Mouse (Mus musculus) heart, embryonic 13.5 days (tissue): ENCODE measurements at regions not wholly inside any gene's neighbourhood (a gene's known extent, or its start where the extent isn't known, plus 50 kb on each side); places are given as distances from the start of the nearest gene placed in this dataset.
A peak's percentile ranks its signal among the peaks of the same experiment; 100 is the strongest.

ENCODE experiments used
- ATAC-seq: fragments of 200-750 bp; cut with Nextera tagmentation; 2 replicates; pipeline ENCODE4 v1.8.0; 2017; ENCODE audit warnings: moderate TSS enrichment; ENCODE audit not compliant: insufficient number of reproducible peaks, low FRiP score, low TSS enrichment; ENCODE audit errors: extremely low read depth
- H3K27ac ChIP-seq: fragments of 300-500 bp; sonication (generic); replicated peaks from 2 replicates; pipeline ENCODE4 v1.5.1; 2015; ENCODE audit warnings: moderate library complexity, mild to moderate bottlenecking, inconsistent platforms
- H3K27me3 ChIP-seq: fragments of 300-500 bp; sonication (generic); replicated peaks from 2 replicates; pipeline ENCODE4 v1.6.1; 2015; ENCODE audit warnings: mild to moderate bottlenecking, inconsistent platforms
- H3K36me3 ChIP-seq: fragments of 300-500 bp; sonication (generic); 2 replicates; pipeline ENCODE4 v1.6.1; 2015; ENCODE audit warnings: mild to moderate bottlenecking, inconsistent platforms
- H3K4me1 ChIP-seq: fragments of 300-500 bp; sonication (generic); 2 replicates; pipeline ENCODE4 v1.6.1; 2015; ENCODE audit warnings: inconsistent platforms
- H3K4me2 ChIP-seq: fragments of 300-500 bp; sonication (generic); 2 replicates; pipeline ENCODE4 v1.6.1; 2015; ENCODE audit warnings: inconsistent platforms, mild to moderate bottlenecking, moderate library complexity
- H3K4me3 ChIP-seq: fragments of 300-500 bp; sonication (generic); 2 replicates; pipeline ENCODE4 v1.5.1; 2015; ENCODE audit warnings: moderate library complexity, mild to moderate bottlenecking, inconsistent platforms
- H3K9ac ChIP-seq: fragments of 300-500 bp; sonication (generic); 2 replicates; pipeline ENCODE4 v1.6.1; 2015; ENCODE audit warnings: inconsistent platforms, mild to moderate bottlenecking, moderate library complexity
- H3K9me3 ChIP-seq: fragments of 300-500 bp; sonication (generic); 2 replicates; pipeline ENCODE4 v1.6.1; 2016; ENCODE audit warnings: inconsistent platforms
- WGBS: fragments of 180-500 bp; shearing (Covaris S2); methylation state at CpG from one replicate; pipeline ENCODE4 v1.1.7; 2015; ENCODE audit warnings: mixed read lengths; 5-methylcytosine and 5-hydroxymethylcytosine counted together

GRCm38 (mm10) chr4:81085188-81085587 lies 174.7 kb downstream of the Lurap1l start:
- Histone ChIP-seq H3K27me3 (no peaks in the 10 kb centered on the region), H3K4me1 (no peaks in the 10 kb centered on the region), H3K4me3 (no peak overlapping the region), H3K4me2 (no peak overlapping the region), H3K36me3 (no peaks in the 10 kb centered on the region), H3K9ac (no peak overlapping the region), H3K9me3 (no peaks in the 10 kb centered on the region), H3K27ac (no peak overlapping the region)
- no peak for ATAC-seq
- 44% methylated on average over 4 of the region's 4 CpGs for WGBS

GRCm38 (mm10) chr4:81096581-81096980 lies 186.1 kb downstream of the Lurap1l start:
- H3K27me3 ChIP-seq: no peaks in the 10 kb centered on the region
- ATAC-seq: no peak
- H3K36me3 ChIP-seq: no peaks in the 10 kb centered on the region
- H3K27ac ChIP-seq: no peak overlapping the region
- no peaks in the 10 kb centered on the region for H3K9me3 ChIP-seq
- no peak overlapping the region for H3K9ac ChIP-seq
- no peaks in the 10 kb centered on the region for H3K4me1 ChIP-seq
- H3K4me3 ChIP-seq: no peak overlapping the region
- H3K4me2 ChIP-seq: no peak overlapping the region

- Histone ChIP-seq H3K4me3 (no peak overlapping the region), H3K9me3 (no peaks in the 10 kb centered on the region), H3K27ac (no peak overlapping the region), H3K4me2 (no peak overlapping the region), H3K4me1 (no peaks in the 10 kb centered on the region), H3K27me3 (no peaks in the 10 kb centered on the region), H3K9ac (no peak overlapping the region), H3K36me3 (no peaks in the 10 kb centered on the region)
- ATAC-seq: no peak
- 80% methylated on average over 1 of the region's 1 CpGs for WGBS
Observed at GRCm38 (mm10) chr4:81097597-81097996, 187.2 kb downstream of the Lurap1l start.

GRCm38 (mm10) chr4:81101049-81101448 lies 190.6 kb downstream of the Lurap1l start:
- Histone ChIP-seq H3K4me2 (no peak overlapping the region), H3K27ac (no peak overlapping the region), H3K4me1 (no peaks in the 10 kb centered on the region), H3K9ac (no peak overlapping the region), H3K9me3 (no peaks in the 10 kb centered on the region), H3K36me3 (no peaks in the 10 kb centered on the region), H3K4me3 (no peak overlapping the region), H3K27me3 (no peaks in the 10 kb centered on the region)
- WGBS: 81% methylated on average over 2 of the region's 2 CpGs
- no peak for ATAC-seq

- H3K4me2 ChIP-seq: no peak overlapping the region
- H3K4me1 ChIP-seq: no peaks in the 10 kb centered on the region
- no peak overlapping the region for H3K9ac ChIP-seq
- 47% methylated on average over 3 of the region's 3 CpGs for WGBS
- H3K27me3 ChIP-seq: no peaks in the 10 kb centered on the region
- H3K27ac ChIP-seq: no peak overlapping the region
- no peak overlapping the region for H3K4me3 ChIP-seq
- ATAC-seq: no peak
- H3K36me3 ChIP-seq: no peaks in the 10 kb centered on the region
- no peaks in the 10 kb centered on the region for H3K9me3 ChIP-seq
Observed at GRCm38 (mm10) chr4:81111307-81111706, 200.9 kb downstream of the Lurap1l start.

- H3K9me3 ChIP-seq: no peaks in the 10 kb centered on the region
- no peak overlapping the region for H3K27ac ChIP-seq
- no peak overlapping the region for H3K9ac ChIP-seq
- H3K4me1 ChIP-seq: no peaks in the 10 kb centered on the region
- no peak overlapping the region for H3K4me2 ChIP-seq
- no peaks in the 10 kb centered on the region for H3K27me3 ChIP-seq
- no peaks in the 10 kb centered on the region for H3K36me3 ChIP-seq
- H3K4me3 ChIP-seq: no peak overlapping the region
- no peak for ATAC-seq
- WGBS: 73% methylated on average over 7 of the region's 7 CpGs
Observed at GRCm38 (mm10) chr4:81116411-81116810, 206.0 kb downstream of the Lurap1l start.

- H3K9me3 ChIP-seq: no peaks in the 10 kb centered on the region; the same call in 1 of the 2 replicates
- no peak overlapping the region for H3K4me2 ChIP-seq
- H3K9ac ChIP-seq: no peak overlapping the region
- H3K4me3 ChIP-seq: no peak overlapping the region
- WGBS: 61% methylated on average over 3 of the region's 3 CpGs
- ATAC-seq: no peak
- no peak overlapping the region for H3K27ac ChIP-seq
- H3K36me3 ChIP-seq: no peaks in the 10 kb centered on the region
- no peaks in the 10 kb centered on the region for H3K27me3 ChIP-seq
- H3K4me1 ChIP-seq: no peaks in the 10 kb centered on the region
Observed at GRCm38 (mm10) chr4:81124155-81124554, 213.7 kb downstream of the Lurap1l start.

- Histone ChIP-seq H3K27ac (no peak overlapping the region), H3K4me2 (no peak overlapping the region), H3K9me3 (no peaks in the 10 kb centered on the region; the same call in 1 of the 2 replicates), H3K4me1 (no peaks in the 10 kb centered on the region), H3K9ac (no peak overlapping the region), H3K4me3 (no peak overlapping the region), H3K36me3 (no peaks in the 10 kb centered on the region), H3K27me3 (no peaks in the 10 kb centered on the region)
- WGBS: 43% methylated on average over 2 of the region's 2 CpGs
- ATAC-seq: no peak
Observed at GRCm38 (mm10) chr4:81129874-81130273, 219.4 kb downstream of the Lurap1l start.

GRCm38 (mm10) chr4:81173111-81173510 lies 262.7 kb downstream of the Lurap1l start:
- no peaks in the 10 kb centered on the region for H3K27me3 ChIP-seq
- 71% methylated on average over 2 of the region's 2 CpGs for WGBS
- no peaks in the 10 kb centered on the region for H3K36me3 ChIP-seq
- no peaks in the 10 kb centered on the region for H3K4me1 ChIP-seq
- no peak overlapping the region for H3K27ac ChIP-seq
- no peak overlapping the region for H3K4me3 ChIP-seq
- no peak overlapping the region for H3K9ac ChIP-seq
- no peak for ATAC-seq
- no peaks in the 10 kb centered on the region for H3K9me3 ChIP-seq
- no peak overlapping the region for H3K4me2 ChIP-seq

- WGBS: 56% methylated on average over 11 of the region's 11 CpGs
Observed at GRCm38 (mm10) chr4:81177443-81178041, 265.1 kb downstream of the Mpdz start.

GRCm38 (mm10) chr4:81178047-81178781 lies 264.4 kb downstream of the Mpdz start:
- Histone ChIP-seq H3K4me1 (no peaks in the 10 kb centered on the region), H3K9me3 (no peaks in the 10 kb centered on the region), H3K9ac (no peak overlapping the region), H3K27ac (0 out of 2 replicates have a peak overlapping the region, but pooled peaks have one; percentile 20), H3K4me2 (peak overlapping the region; percentile 40; the same call in 1 of the 2 replicates), H3K27me3 (no peaks in the 10 kb centered on the region), H3K4me3 (no peak overlapping the region), H3K36me3 (no peaks in the 10 kb centered on the region)
- 61% methylated on average over 14 of the region's 14 CpGs for WGBS
- ATAC-seq: no peak

More at GRCm38 (mm10) chr4:81177443-81178041, 265.1 kb downstream of the Mpdz start:
- Histone ChIP-seq H3K9me3 (no peaks in the 10 kb centered on the region), H3K4me2 (no peak overlapping the region), H3K27me3 (no peaks in the 10 kb centered on the region), H3K4me3 (no peak overlapping the region), H3K4me1 (no peaks in the 10 kb centered on the region), H3K9ac (no peak overlapping the region), H3K36me3 (no peaks in the 10 kb centered on the region), H3K27ac (0 out of 2 replicates have a peak overlapping the region, but pooled peaks have one; percentile 20)
- no peak for ATAC-seq

- Histone ChIP-seq H3K4me2 (peak overlapping the region; percentile 40), H3K9me3 (no peaks in the 10 kb centered on the region), H3K36me3 (no peaks in the 10 kb centered on the region), H3K27ac (no peak overlapping the region), H3K27me3 (no peaks in the 10 kb centered on the region), H3K9ac (no peak overlapping the region), H3K4me1 (no peaks in the 10 kb centered on the region), H3K4me3 (no peak overlapping the region)
- ATAC-seq: peak; percentile 31
- under 1% methylated on average over 12 of the region's 12 CpGs for WGBS
Observed at GRCm38 (mm10) chr4:81178782-81179135, 263.9 kb downstream of the Mpdz start.
